7 mouse cellular contexts compared by ENCODE assay signal in the genomic region with DNA sequence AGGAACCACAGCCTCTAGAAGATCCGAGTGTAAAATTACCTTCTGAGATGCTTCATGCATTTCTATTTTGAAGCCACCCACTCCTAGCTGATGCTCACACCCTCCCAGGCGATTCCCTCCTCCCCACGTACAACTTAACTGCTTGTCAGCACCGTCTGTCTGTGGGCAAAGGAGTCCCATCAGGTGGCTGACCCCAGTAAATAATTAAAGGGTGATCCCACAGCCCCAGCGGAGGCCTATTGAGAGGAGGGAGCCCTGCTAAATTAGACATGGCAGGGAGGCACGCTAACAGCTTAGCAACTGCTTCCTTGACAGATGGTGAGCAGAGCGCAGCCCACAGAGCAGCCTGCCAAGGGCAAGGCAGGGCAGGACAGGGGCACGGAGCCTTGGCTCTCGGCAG. TPM values are rescaled to one million over a fixed set of nuclear protein-coding genes. Genes with fewer than 3 reads are reported as not detected.
DNase-seq lines count a peak whose midpoint lies in the region; ATAC-seq and TF ChIP-seq lines count a peak whose summit lies in the region.

No protein-coding gene starts in this region.

- no peaks in the 10 kb centered on the region for H3K9me3 ChIP-seq in forebrain, postnatal 0 days (ENCODE audit: low read length)
- H3K9me3 ChIP-seq in midbrain, embryonic 12.5 days: no peaks in the 10 kb centered on the region

- WGBS in forebrain, postnatal 0 days: 13% methylated on average over 9 of the region's 9 CpGs
- WGBS in midbrain, embryonic 12.5 days: 21% methylated on average over 9 of the region's 9 CpGs
- 63% methylated on average over 9 of the region's 9 CpGs for WGBS in thymus, adult 2 months

- 0 out of 2 replicates have a peak overlapping the region, but pooled peaks have one; percentile 29 for H3K27ac ChIP-seq in forebrain, postnatal 0 days (ENCODE audit: low read depth, low read length)
- peak overlapping the region; percentile 44 for H3K27ac ChIP-seq in midbrain, embryonic 12.5 days (replicated peaks)
- no peak overlapping the region for H3K27ac ChIP-seq in thymus, adult 2 months (ENCODE audit: control insufficient read depth, insufficient read depth, low read length)

- no peak for TF ChIP-seq CTCF in forebrain, postnatal 0 days (IDR thresholded peaks at IDR 0.05; ENCODE audit: low read depth)
- no peak for TF ChIP-seq CTCF in thymus, adult 2 months (IDR thresholded peaks at IDR 0.05; ENCODE audit: borderline replicate concordance, control insufficient read depth, extremely low read depth, insufficient read depth, low read length, poor library complexity)

- H3K36me3 ChIP-seq in forebrain, postnatal 0 days (ENCODE audit: insufficient read depth): no peaks in the 10 kb centered on the region
- H3K36me3 ChIP-seq in midbrain, embryonic 12.5 days: no peaks in the 10 kb centered on the region
- no peaks in the 10 kb centered on the region for H3K36me3 ChIP-seq in thymus, adult 2 months (ENCODE audit: control insufficient read depth, insufficient read depth, low read length)

- DNase-seq in brain, adult 2 months (ENCODE audit: low read depth, low spot score): peak; percentile 86
- DNase-seq in cerebellum, adult 11-12 months: peak; percentile 66
- DNase-seq in forebrain, postnatal 0 days: peak; percentile 52
- DNase-seq in spleen, postnatal 4 days (ENCODE audit: low spot score in 2 of 2): no peak
- no peak for DNase-seq in lung, adult 18-20 months
- DNase-seq in thymus, adult 2 months: no peak

- no peaks in the 10 kb centered on the region for H3K27me3 ChIP-seq in forebrain, postnatal 0 days (ENCODE audit: insufficient read depth, low read length)
- H3K27me3 ChIP-seq in midbrain, embryonic 12.5 days: no peaks in the 10 kb centered on the region
- H3K27me3 ChIP-seq in thymus, adult 2 months (ENCODE audit: control insufficient read depth, insufficient read depth, low read length): no peaks in the 10 kb centered on the region

- no peak overlapping the region for H3K4me2 ChIP-seq in forebrain, postnatal 0 days (ENCODE audit: low read depth)
- H3K4me2 ChIP-seq in midbrain, embryonic 12.5 days (replicated peaks): no peak overlapping the region

- peak; percentile 59; the same call in 1 of the 2 replicates for ATAC-seq in forebrain, postnatal 0 days
- ATAC-seq in midbrain, embryonic 12.5 days (ENCODE audit: low FRiP score, low read depth): peak; percentile 76; the same call in 1 of the 2 replicates

- H3K4me1 ChIP-seq in forebrain, postnatal 0 days (ENCODE audit: insufficient read depth): peaks cover 8% of the 10 kb centered on the region; the same call in 1 of the 2 replicates
- H3K4me1 ChIP-seq in midbrain, embryonic 12.5 days: peaks cover 32% of the 10 kb centered on the region
- H3K4me1 ChIP-seq in thymus, adult 2 months (replicated peaks; ENCODE audit: control insufficient read depth, insufficient read depth, low read length): peaks cover 10% of the 10 kb centered on the region

- no peak for TF ChIP-seq POLR2A in thymus, adult 2 months (IDR thresholded peaks at IDR 0.05; ENCODE audit: control insufficient read depth, extremely low read depth, insufficient read depth, low read length, poor library complexity)

- H3K4me3 ChIP-seq in forebrain, postnatal 0 days (ENCODE audit: low read depth, low read length): no peak overlapping the region
- no peak overlapping the region for H3K4me3 ChIP-seq in midbrain, embryonic 12.5 days
- no peak overlapping the region for H3K4me3 ChIP-seq in thymus, adult 2 months (ENCODE audit: control insufficient read depth, insufficient read depth, low read length)

- no peak overlapping the region for H3K9ac ChIP-seq in forebrain, postnatal 0 days
- no peak overlapping the region; the same call in 1 of the 2 replicates for H3K9ac ChIP-seq in midbrain, embryonic 12.5 days (replicated peaks)

RNA-seq across cellular contexts. Expression of gene Ksr1, which starts 29.5 kb away (rescaled TPM):
- total RNA-seq in forebrain, postnatal 0 days (2014; rRNA removed): 30.0 and 33.2 TPM in 2 replicates
- 2.0 and 2.7 TPM in 2 replicates for polyA plus RNA-seq in forebrain, postnatal 0 days (2015; fragmentation: Nextera tagmentation; extraction: Ambion mirVana)
- polyA plus RNA-seq in midbrain, embryonic 12.5 days (2016; fragmentation: Nextera tagmentation; extraction: Ambion mirVana): 3.7 and 4.3 TPM in 2 replicates
- 28.1 and 32.7 TPM in 2 replicates for polyA plus RNA-seq in thymus, adult 2 months (2012; rRNA removed)

Comparison
In these comparisons a context has a peak if more than half of its experiments do, and no peak if none do; other contexts are left out.
1. DNase-seq: peak in brain, adult 2 months (single experiment), cerebellum, adult 11-12 months (single experiment) and forebrain, postnatal 0 days (single experiment); none in spleen, postnatal 4 days (0 of 2), lung, adult 18-20 months (0 of 2) and thymus, adult 2 months (single experiment).